Mouse (Mus musculus) CH12.LX (cell line): ENCODE results near the gene Cacna1s. TPM values are rescaled to one million over a fixed set of nuclear protein-coding genes. Genes with fewer than 3 reads are reported as not detected.

ENCODE experiments used
- DNase-seq: peaks from one replicate; pipeline ENCODE4 v3.0.0-alpha.2; 2013; ENCODE audit errors: extremely low read depth
- H3K27ac ChIP-seq: 2 replicates; pipeline ENCODE4 v1.5.1; 2012; ENCODE audit warnings: low read depth, mild to moderate bottlenecking, control low read depth, moderate library complexity; ENCODE audit not compliant: insufficient read depth
- H3K27me3 ChIP-seq: replicated peaks from 2 replicates; pipeline ENCODE3; 2012; ENCODE audit warnings: inconsistent platforms
- H3K36me3 ChIP-seq, 2 experiments: replicated peaks in 1 of 2; 2 replicates each; pipeline versions ENCODE3 to v1.6.1; 2012; ENCODE audit warnings: inconsistent platforms in 1 of 2, low read length in 1 of 2, mild to moderate bottlenecking in 1 of 2, mixed read lengths in 1 of 2, moderate library complexity in 1 of 2; ENCODE audit not compliant: control insufficient read depth in 1 of 2, insufficient read depth in 1 of 2
- H3K4me1 ChIP-seq, 2 experiments: 2 replicates each; pipeline ENCODE4 v1.6.1; 2012; ENCODE audit warnings: inconsistent platforms in 1 of 2, moderate library complexity in 1 of 2; ENCODE audit not compliant: insufficient read depth in 2 of 2, control insufficient read depth in 1 of 2
- H3K4me2 ChIP-seq: 2 replicates; pipeline ENCODE4 v1.6.1; 2012; ENCODE audit warnings: low read depth, mild to moderate bottlenecking, control low read depth; ENCODE audit not compliant: poor library complexity, insufficient read depth, severe bottlenecking
- H3K4me3 ChIP-seq, 3 experiments: fragments of 150-350 bp in 1 of 3; sonication (generic) in 1 of 3; replicated peaks in 1 of 3; 2 replicates each; pipeline versions ENCODE3 to v1.5.1; 2011 to 2012; ENCODE audit warnings: low read depth in 2 of 3, low read length in 2 of 3, mild to moderate bottlenecking in 2 of 3, moderate library complexity in 2 of 3, control low read depth in 1 of 3, improper control_type of control experiment in 1 of 3, inconsistent platforms in 1 of 3, mixed read lengths in 1 of 3; ENCODE audit not compliant: poor library complexity in 1 of 3
- H3K79me2 ChIP-seq: replicated peaks from 2 replicates; pipeline ENCODE4 v1.6.1; 2012; ENCODE audit warnings: mild to moderate bottlenecking, moderate library complexity; ENCODE audit not compliant: control insufficient read depth, poor library complexity, insufficient read depth, severe bottlenecking; ENCODE audit errors: extremely low read depth
- H3K9ac ChIP-seq: 2 replicates; pipeline ENCODE4 v1.6.1; 2012; ENCODE audit warnings: low read depth, mild to moderate bottlenecking, control low read depth, moderate library complexity; ENCODE audit not compliant: insufficient read depth
- H3K9me3 ChIP-seq: replicated peaks from 2 replicates; pipeline ENCODE3; 2012; ENCODE audit warnings: low read length, inconsistent platforms, mixed read lengths
- BHLHE40 ChIP-seq: IDR thresholded peaks from 2 replicates; pipeline ENCODE4 v1.6.1; 2011; ENCODE audit warnings: mild to moderate bottlenecking, low read depth, low read length, improper control_type of control experiment
- CHD1 ChIP-seq: IDR thresholded peaks from 2 replicates; pipeline ENCODE4 v1.6.1; 2012; ENCODE audit warnings: low read depth, low read length, improper control_type of control experiment, inconsistent platforms
- CHD2 ChIP-seq: IDR thresholded peaks from 2 replicates; pipeline ENCODE4 v1.6.1; 2011; ENCODE audit warnings: low read length, improper control_type of control experiment
- E2F4 ChIP-seq: IDR thresholded peaks from 2 replicates; pipeline ENCODE4 v1.6.1; 2011; ENCODE audit warnings: low read depth, low read length, improper control_type of control experiment; ENCODE audit not compliant: insufficient replicate concordance
- EP300 ChIP-seq: IDR thresholded peaks from 2 replicates; pipeline ENCODE4 v1.6.1; 2011; ENCODE audit warnings: low read length, improper control_type of control experiment
- ETS1 ChIP-seq: conservative IDR thresholded peaks from 2 replicates; pipeline ENCODE4 v1.6.1; 2012; ENCODE audit warnings: low read depth, mild to moderate bottlenecking, inconsistent platforms, low read length, improper control_type of control experiment, moderate library complexity
- HCFC1 ChIP-seq: IDR thresholded peaks from 2 replicates; pipeline ENCODE4 v1.6.1; 2012; ENCODE audit warnings: low read depth, mild to moderate bottlenecking, inconsistent platforms, low read length, improper control_type of control experiment
- JUND ChIP-seq: conservative IDR thresholded peaks from 2 replicates; pipeline ENCODE4 v1.6.1; 2011; ENCODE audit warnings: low read depth, low read length, improper control_type of control experiment
- KAT2A ChIP-seq: IDR thresholded peaks from 2 replicates; pipeline ENCODE4 v1.6.1; 2012; ENCODE audit warnings: low read length, improper control_type of control experiment, inconsistent platforms; ENCODE audit not compliant: insufficient replicate concordance
- MAFK ChIP-seq: IDR thresholded peaks from 2 replicates; pipeline ENCODE4 v1.6.1; 2011; ENCODE audit warnings: low read length, improper control_type of control experiment; ENCODE audit not compliant: insufficient replicate concordance
- MEF2A ChIP-seq: IDR thresholded peaks from 2 replicates; pipeline ENCODE4 v1.6.1; 2014; ENCODE audit warnings: low read depth, mild to moderate bottlenecking, inconsistent platforms, low read length, improper control_type of control experiment, borderline replicate concordance
- NRF1 ChIP-seq: IDR thresholded peaks from 2 replicates; pipeline ENCODE4 v1.6.1; 2014; ENCODE audit warnings: low read depth, mild to moderate bottlenecking, inconsistent platforms, low read length, improper control_type of control experiment, moderate library complexity
- PAX5 ChIP-seq: IDR thresholded peaks from 2 replicates; pipeline ENCODE4 v1.6.1; 2012; ENCODE audit warnings: low read length, inconsistent platforms, mixed read lengths
- POLR2A ChIP-seq: IDR thresholded peaks from 2 replicates; pipeline ENCODE4 v1.6.1; 2011; ENCODE audit warnings: low read depth, mild to moderate bottlenecking, improper control_type of control experiment, low read length
- POLR2AphosphoS2 ChIP-seq: IDR thresholded peaks from 2 replicates; pipeline ENCODE4 v1.6.1; 2011; ENCODE audit warnings: low read depth, low read length, improper control_type of control experiment
- RAD21 ChIP-seq: IDR thresholded peaks from 2 replicates; pipeline ENCODE4 v1.6.1; 2011; ENCODE audit warnings: low read depth, mild to moderate bottlenecking, low read length, improper control_type of control experiment, moderate library complexity
- SIN3A ChIP-seq: IDR thresholded peaks from 2 replicates; pipeline ENCODE4 v1.6.1; 2012; ENCODE audit warnings: low read length, improper control_type of control experiment, inconsistent platforms
- UBTF ChIP-seq: IDR thresholded peaks from 2 replicates; pipeline ENCODE4 v1.6.1; 2012; ENCODE audit warnings: low read depth, mild to moderate bottlenecking, inconsistent platforms, low read length, improper control_type of control experiment, moderate library complexity
- USF1 ChIP-seq: IDR thresholded peaks from 2 replicates; pipeline ENCODE4 v1.6.1; 2014; ENCODE audit warnings: low read depth, mild to moderate bottlenecking, inconsistent platforms, low read length, improper control_type of control experiment
- ZKSCAN1 ChIP-seq: IDR thresholded peaks from 2 replicates; pipeline ENCODE4 v1.6.1; 2012; ENCODE audit warnings: low read depth, inconsistent platforms, low read length, improper control_type of control experiment, borderline replicate concordance
- ZMIZ1 ChIP-seq: IDR thresholded peaks from 2 replicates; pipeline ENCODE4 v1.6.1; 2012; ENCODE audit warnings: low read depth, mild to moderate bottlenecking, inconsistent platforms, low read length, improper control_type of control experiment
- dilution Hi-C: fragments of 300-500 bp; cut with MboI; formaldehyde crosslinking; loops from 2 replicates; pipeline ENCODE4 v1.14.3; 2020; ENCODE audit warnings: low sequenced_read_pairs; ENCODE audit not compliant: extremely low pct_unique_long_range_greater_than_20kb, extremely low pct_ligation_motif_present
- in situ Hi-C: fragments of 300-500 bp; cut with MboI; formaldehyde crosslinking; loops from 3 replicates; pipeline ENCODE4 v1.14.3; 2019; ENCODE audit warnings: low sequenced_read_pairs, low pct_ligation_motif_present, low pct_unique_long_range_greater_than_20kb, mixed read lengths
- polyA plus RNA-seq: library from polyadenylated mRNA; unstranded; fragments of >175 nt; gene quantifications from 2 replicates; pipeline ENCODE4 v1.2.1, GENCODE M21; 2012; ENCODE audit warnings: low read depth; ENCODE audit not compliant: insufficient read length
- total RNA-seq, 2 experiments: library from RNA; depleted of rRNA; stranded (reverse); fragments of 300-350 nt in 1 of 2; fragments of >200 nt in 1 of 2; gene quantifications; 2 replicates each; pipeline ENCODE4 v1.2.3; 2012 to 2014

The Cacna1s gene
- total and polyA plus RNA-seq, 3 experiments = 33.9 to 90.0 (median 61.7) TPM

DNA sequence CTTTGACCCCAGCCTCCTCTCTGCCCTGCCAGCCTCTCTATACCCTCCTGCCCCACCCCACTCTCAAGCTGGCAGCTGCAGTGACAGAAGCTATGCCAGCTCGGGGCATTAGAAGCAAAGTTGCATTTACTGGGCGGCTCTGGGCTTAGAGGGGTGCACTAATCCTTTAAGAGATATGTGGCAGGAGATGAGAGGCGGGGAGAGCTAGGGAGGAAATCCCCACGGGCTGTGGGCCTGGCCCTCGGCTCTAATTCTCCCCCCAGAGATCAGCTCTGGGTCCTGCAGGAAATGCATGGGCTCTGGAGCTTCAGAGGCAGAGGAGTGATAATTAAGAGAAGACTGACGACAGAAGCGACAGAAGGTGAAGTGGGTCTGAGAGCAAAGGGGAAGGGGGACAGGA, 19.6 kb upstream of the Cacna1s start:
- peaks cover 31 to 77% of the 10 kb centered on the region in 2 experiments for H3K36me3 ChIP-seq
- TF ChIP-seq ZKSCAN1 = no peak
- TF ChIP-seq POLR2AphosphoS2 = no peak
- TF ChIP-seq, all 38 proteins: peak for 0

GRCm38 (mm10) chr1:136038746-136039538, 13.6 kb upstream of the Cacna1s start:
- in situ Hi-C loops = no loop called here
- Histone ChIP-seq H3K79me2 (no peaks in the 10 kb centered on the region), H3K27ac (no peak overlapping the region), H3K9ac (no peak overlapping the region), H3K4me1 (no peaks in the 10 kb centered on the region), H3K4me2 (no peak overlapping the region), H3K9me3 (no peaks in the 10 kb centered on the region), H3K36me3 (peaks cover 9 to 18% of the 10 kb centered on the region in 2 experiments), H3K4me3 (no peak overlapping the region), H3K27me3 (peaks cover 23% of the 10 kb centered on the region)
- no peak for TF ChIP-seq BHLHE40
- no peak for TF ChIP-seq CHD2
- no peak for TF ChIP-seq HCFC1
- no peak for TF ChIP-seq NRF1
- TF ChIP-seq USF1 = no peak
- TF ChIP-seq POLR2A = no peak
- no peak for TF ChIP-seq RAD21
- no peak for TF ChIP-seq E2F4
- TF ChIP-seq ZMIZ1 = no peak
- no peak for TF ChIP-seq SIN3A
- TF ChIP-seq UBTF = no peak
- TF ChIP-seq PAX5 = no peak
- no peak for TF ChIP-seq CHD1
- no peak for TF ChIP-seq KAT2A
- no peak for TF ChIP-seq MAFK
- TF ChIP-seq JUND = no peak
- TF ChIP-seq EP300 = no peak
- no peak for TF ChIP-seq ETS1
- TF ChIP-seq MEF2A = no peak
- DNase-seq = no peak
- dilution Hi-C loops = no loop called here

More for the DNA sequence above, 19.6 kb upstream of the Cacna1s start:
- Histone ChIP-seq H3K4me3 (no peak overlapping the region), H3K27ac (no peak overlapping the region), H3K9ac (no peak overlapping the region), H3K27me3 (no peaks in the 10 kb centered on the region), H3K4me1 (peaks cover 0 to 18% of the 10 kb centered on the region in 2 experiments; a peak in 2 of 4 replicates), H3K4me2 (no peak overlapping the region), H3K79me2 (no peaks in the 10 kb centered on the region), H3K9me3 (no peaks in the 10 kb centered on the region)
- DNase-seq = no peak
- in situ Hi-C loops = no loop called here
- dilution Hi-C loops = no loop called here
